8 mouse cellular contexts compared by ENCODE assay signal in genomic region chr4:129555862-129556531, GRCm38 (mm10). TPM values are rescaled to one million over a fixed set of nuclear protein-coding genes. Genes with fewer than 3 reads are reported as not detected.
A peak's percentile ranks its signal among the peaks of the same experiment; 100 is the strongest.
DNase-seq lines count a peak whose midpoint lies in the region; ATAC-seq and TF ChIP-seq lines count a peak whose summit lies in the region.

No protein-coding gene starts in this region.

- no peaks in the 10 kb centered on the region for H3K36me3 ChIP-seq in heart, embryonic 13.5 days
- H3K36me3 ChIP-seq in limb, embryonic 14.5 days (ENCODE audit: control insufficient read depth, insufficient read depth, low read length): no peaks in the 10 kb centered on the region
- H3K36me3 ChIP-seq in neural tube, embryonic 15.5 days: no peaks in the 10 kb centered on the region

- peak overlapping the region; percentile 85 for H3K9ac ChIP-seq in heart, embryonic 13.5 days
- H3K9ac ChIP-seq in limb, embryonic 14.5 days (ENCODE audit: low read depth, low read length, severe bottlenecking): peak overlapping the region; percentile 51
- H3K9ac ChIP-seq in neural tube, embryonic 15.5 days (replicated peaks): peak overlapping the region; percentile 55

- peak overlapping the region; percentile 62 for H3K4me3 ChIP-seq in heart, embryonic 13.5 days
- peak overlapping the region; percentile 41 for H3K4me3 ChIP-seq in limb, embryonic 14.5 days (replicated peaks; ENCODE audit: low read length)
- peak overlapping the region; percentile 50 for H3K4me3 ChIP-seq in neural tube, embryonic 15.5 days (replicated peaks)

- H3K4me1 ChIP-seq in heart, embryonic 13.5 days: peaks cover 25% of the 10 kb centered on the region
- H3K4me1 ChIP-seq in limb, embryonic 14.5 days (ENCODE audit: control insufficient read depth, insufficient read depth, low read length): peaks cover 12% of the 10 kb centered on the region; the same call in 1 of the 2 replicates
- H3K4me1 ChIP-seq in neural tube, embryonic 15.5 days: peaks cover 20% of the 10 kb centered on the region

- no peaks in the 10 kb centered on the region for H3K9me3 ChIP-seq in heart, embryonic 13.5 days
- no peaks in the 10 kb centered on the region for H3K9me3 ChIP-seq in limb, embryonic 14.5 days (ENCODE audit: control insufficient read depth, low read length)
- H3K9me3 ChIP-seq in neural tube, embryonic 15.5 days (replicated peaks): no peaks in the 10 kb centered on the region

- peak overlapping the region; percentile 98 for H3K4me2 ChIP-seq in heart, embryonic 13.5 days
- H3K4me2 ChIP-seq in limb, embryonic 14.5 days (replicated peaks; ENCODE audit: low read depth, low read length, severe bottlenecking): peak overlapping the region; percentile 78
- H3K4me2 ChIP-seq in neural tube, embryonic 15.5 days: peak overlapping the region; percentile 94

- peak overlapping the region; percentile 60 for H3K27ac ChIP-seq in heart, embryonic 13.5 days (replicated peaks)
- peak overlapping the region; percentile 22; the same call in 1 of the 2 replicates for H3K27ac ChIP-seq in limb, embryonic 14.5 days (replicated peaks; ENCODE audit: low read depth, low read length)
- H3K27ac ChIP-seq in neural tube, embryonic 15.5 days (replicated peaks): peak overlapping the region; percentile 84

- DNase-seq in gastrocnemius, postnatal 10 days: peak; percentile 11
- no peak for DNase-seq in gastrocnemius, postnatal 4 days (ENCODE audit: low spot score in 2 of 2)
- DNase-seq in spleen, postnatal 10 days (ENCODE audit: low spot score in 2 of 2): peak; percentile 33 to 35
- no peak for DNase-seq in spleen, adult 18-20 months
- DNase-seq in limb, embryonic 14.5 days (ENCODE audit: low spot score): no peak
- no peak for DNase-seq in yolk sac, embryonic 10.5 days (ENCODE audit: low spot score)

- under 1% methylated on average over 24 of the region's 24 CpGs for WGBS in heart, embryonic 13.5 days
- 0% methylated on average over 24 of the region's 24 CpGs for WGBS in limb, embryonic 14.5 days
- WGBS in neural tube, embryonic 15.5 days: under 1% methylated on average over 24 of the region's 24 CpGs

- no peaks in the 10 kb centered on the region for H3K27me3 ChIP-seq in heart, embryonic 13.5 days (replicated peaks)
- H3K27me3 ChIP-seq in limb, embryonic 14.5 days (ENCODE audit: control insufficient read depth, insufficient read depth, low read length): no peaks in the 10 kb centered on the region
- no peaks in the 10 kb centered on the region for H3K27me3 ChIP-seq in neural tube, embryonic 15.5 days (replicated peaks)

- TF ChIP-seq POLR2A in limb, embryonic 14.5 days (IDR thresholded peaks at IDR 0.05; ENCODE audit: borderline replicate concordance, extremely low read depth, insufficient read depth, insufficient read length): no peak

- ATAC-seq in heart, embryonic 13.5 days (ENCODE audit: extremely low read depth, insufficient number of reproducible peaks, low FRiP score, low TSS enrichment): 0 out of 2 replicates have a peak, but pooled peaks have one; percentile 1
- ATAC-seq in limb, embryonic 14.5 days (ENCODE audit: low FRiP score, low read depth): peak; percentile 65
- peak; percentile 84 for ATAC-seq in neural tube, embryonic 15.5 days (ENCODE audit: low FRiP score)

RNA-seq across cellular contexts. Expression of gene Hdac1, which starts 13.5 kb away (rescaled TPM):
- 10 to 100 TPM; 23.9 to 29.8 TPM for total RNA-seq in gastrocnemius, postnatal 10 days (2021)
- 10 to 100 TPM; 39.5 to 42.1 TPM for total RNA-seq in gastrocnemius, postnatal 4 days (2021)
- 127 and 141 TPM in 2 replicates for polyA plus RNA-seq in heart, embryonic 13.5 days (2015; fragmentation: Nextera tagmentation; extraction: Ambion mirVana)
- polyA plus RNA-seq in limb, embryonic 14.5 days (2012; rRNA removed): 209 and 212 TPM in 2 replicates
- 201 and 225 TPM in 2 replicates for polyA plus RNA-seq in limb, embryonic 14.5 days (2014; fragmentation: Nextera tagmentation; extraction: Ambion mirVana)
- polyA plus RNA-seq in neural tube, embryonic 15.5 days (2015; fragmentation: Nextera tagmentation; extraction: Ambion mirVana): 77.8 and 119 TPM in 2 replicates

RNA-seq across cellular contexts. Expression of gene Lck, which starts 17.4 kb away (rescaled TPM):
- total RNA-seq in gastrocnemius, postnatal 10 days (2021): under 1 TPM in 1 of 2 experiments, not detected in 1; 0.59 TPM
- 1 to 10 TPM in 1 of 2 experiments, under 1 TPM in 1; 0.34 to 2.0 TPM for total RNA-seq in gastrocnemius, postnatal 4 days (2021)
- polyA plus RNA-seq in heart, embryonic 13.5 days (2015; fragmentation: Nextera tagmentation; extraction: Ambion mirVana): 2.8 and 7.0 TPM in 2 replicates
- 9.9 and 10.3 TPM in 2 replicates for polyA plus RNA-seq in limb, embryonic 14.5 days (2012; rRNA removed)
- 6.3 and 6.8 TPM in 2 replicates for polyA plus RNA-seq in limb, embryonic 14.5 days (2014; fragmentation: Nextera tagmentation; extraction: Ambion mirVana)
- 11.2 and 99.1 TPM in 2 replicates for polyA plus RNA-seq in neural tube, embryonic 15.5 days (2015; fragmentation: Nextera tagmentation; extraction: Ambion mirVana)

RNA-seq across cellular contexts. Expression of gene Fam167b, which starts 22.4 kb away (rescaled TPM):
- 1 to 10 TPM in 1 of 2 experiments, under 1 TPM in 1; 0.80 to 1.3 TPM for total RNA-seq in gastrocnemius, postnatal 10 days (2021)
- total RNA-seq in gastrocnemius, postnatal 4 days (2021): 1 to 10 TPM; 1.2 to 1.3 TPM
- 4.7 and 7.3 TPM in 2 replicates for polyA plus RNA-seq in heart, embryonic 13.5 days (2015; fragmentation: Nextera tagmentation; extraction: Ambion mirVana)
- polyA plus RNA-seq in limb, embryonic 14.5 days (2012; rRNA removed): 7.3 and 8.2 TPM in 2 replicates
- polyA plus RNA-seq in limb, embryonic 14.5 days (2014; fragmentation: Nextera tagmentation; extraction: Ambion mirVana): 4.1 and 5.3 TPM in 2 replicates
- 1.3 TPM in 1 of 2 replicates, not detected in the other for polyA plus RNA-seq in neural tube, embryonic 15.5 days (2015; fragmentation: Nextera tagmentation; extraction: Ambion mirVana)

RNA-seq across cellular contexts. Expression of gene Marcksl1, which starts 42.6 kb away (rescaled TPM):
- total RNA-seq in gastrocnemius, postnatal 10 days (2021): 10 to 100 TPM; 24.4 to 31.8 TPM
- 10 to 100 TPM; 63.2 to 63.9 TPM for total RNA-seq in gastrocnemius, postnatal 4 days (2021)
- 383 and 399 TPM in 2 replicates for polyA plus RNA-seq in heart, embryonic 13.5 days (2015; fragmentation: Nextera tagmentation; extraction: Ambion mirVana)
- 563 and 613 TPM in 2 replicates for polyA plus RNA-seq in limb, embryonic 14.5 days (2012; rRNA removed)
- 648 and 776 TPM in 2 replicates for polyA plus RNA-seq in limb, embryonic 14.5 days (2014; fragmentation: Nextera tagmentation; extraction: Ambion mirVana)
- polyA plus RNA-seq in neural tube, embryonic 15.5 days (2015; fragmentation: Nextera tagmentation; extraction: Ambion mirVana): 1,442 and 1,675 TPM in 2 replicates

RNA-seq across cellular contexts. Expression of gene Eif3i, which starts 44.5 kb away (rescaled TPM):
- total RNA-seq in gastrocnemius, postnatal 10 days (2021): 100 to 1,000 TPM; 149 to 151 TPM
- total RNA-seq in gastrocnemius, postnatal 4 days (2021): 100 to 1,000 TPM; 167 to 176 TPM
- polyA plus RNA-seq in heart, embryonic 13.5 days (2015; fragmentation: Nextera tagmentation; extraction: Ambion mirVana): 169 and 189 TPM in 2 replicates
- polyA plus RNA-seq in limb, embryonic 14.5 days (2012; rRNA removed): 367 and 429 TPM in 2 replicates
- 333 and 334 TPM in 2 replicates for polyA plus RNA-seq in limb, embryonic 14.5 days (2014; fragmentation: Nextera tagmentation; extraction: Ambion mirVana)
- polyA plus RNA-seq in neural tube, embryonic 15.5 days (2015; fragmentation: Nextera tagmentation; extraction: Ambion mirVana): 205 and 232 TPM in 2 replicates

Comparison
In these comparisons a context has a peak if more than half of its experiments do, and no peak if none do; other contexts are left out.
1. DNase-seq: peak in gastrocnemius, postnatal 10 days (single experiment) and spleen, postnatal 10 days (2 of 2); none in gastrocnemius, postnatal 4 days (0 of 2), spleen, adult 18-20 months (0 of 2), limb, embryonic 14.5 days (single experiment) and yolk sac, embryonic 10.5 days (single experiment).
2. ATAC-seq: peak in every context shown above with its lines; median percentile 84 in neural tube, embryonic 15.5 days; 65 in limb, embryonic 14.5 days; 1 in heart, embryonic 13.5 days.
3. H3K27ac ChIP-seq: peak in every context shown above with its lines; median percentile 84 in neural tube, embryonic 15.5 days; 60 in heart, embryonic 13.5 days; 22 in limb, embryonic 14.5 days.
4. Peak in every context shown above with its lines, with median percentiles within 50 percentile points of each other: H3K4me2 ChIP-seq, H3K4me3 ChIP-seq and H3K9ac ChIP-seq.